Mouse (Mus musculus) small intestine, adult 2 months (tissue): ENCODE measurements around the gene Fblim1.

Experiments used
- CTCF ChIP-seq: fragments of 200-500 bp; IDR thresholded peaks from 2 replicates; pipeline ENCODE4 v1.5.1; 2012; ENCODE audit warnings: low read depth, mild to moderate bottlenecking, control low read depth, inconsistent platforms, low read length, moderate library complexity, mixed read lengths; ENCODE audit not compliant: insufficient replicate concordance, insufficient read length; ENCODE audit errors: extremely low read depth
- POLR2A ChIP-seq: fragments of 200-500 bp; IDR thresholded peaks from 2 replicates; pipeline ENCODE4 v1.6.1; 2012; ENCODE audit warnings: low read depth, mild to moderate bottlenecking, control low read depth, inconsistent platforms, low read length, moderate library complexity

- TF ChIP-seq CTCF, result no peak
- TF ChIP-seq POLR2A, result no peak
These were observed 62.3 kb downstream of the Fblim1 start for GRCm38 (mm10) chr4:141543593-141543992.
